Mouse (Mus musculus) ES-Bruce4 (cell line): Measurements from ENCODE around the gene St6galnac3.

ENCODE experiments used
- CTCF ChIP-seq: IDR thresholded peaks from one replicate; pipeline ENCODE4 v1.8.1; 2011; ENCODE audit warnings: low read depth, low read length
- POLR2A ChIP-seq: IDR thresholded peaks from one replicate; pipeline ENCODE4 v1.8.1; 2011; ENCODE audit warnings: low read length; ENCODE audit not compliant: insufficient read depth

DNA sequence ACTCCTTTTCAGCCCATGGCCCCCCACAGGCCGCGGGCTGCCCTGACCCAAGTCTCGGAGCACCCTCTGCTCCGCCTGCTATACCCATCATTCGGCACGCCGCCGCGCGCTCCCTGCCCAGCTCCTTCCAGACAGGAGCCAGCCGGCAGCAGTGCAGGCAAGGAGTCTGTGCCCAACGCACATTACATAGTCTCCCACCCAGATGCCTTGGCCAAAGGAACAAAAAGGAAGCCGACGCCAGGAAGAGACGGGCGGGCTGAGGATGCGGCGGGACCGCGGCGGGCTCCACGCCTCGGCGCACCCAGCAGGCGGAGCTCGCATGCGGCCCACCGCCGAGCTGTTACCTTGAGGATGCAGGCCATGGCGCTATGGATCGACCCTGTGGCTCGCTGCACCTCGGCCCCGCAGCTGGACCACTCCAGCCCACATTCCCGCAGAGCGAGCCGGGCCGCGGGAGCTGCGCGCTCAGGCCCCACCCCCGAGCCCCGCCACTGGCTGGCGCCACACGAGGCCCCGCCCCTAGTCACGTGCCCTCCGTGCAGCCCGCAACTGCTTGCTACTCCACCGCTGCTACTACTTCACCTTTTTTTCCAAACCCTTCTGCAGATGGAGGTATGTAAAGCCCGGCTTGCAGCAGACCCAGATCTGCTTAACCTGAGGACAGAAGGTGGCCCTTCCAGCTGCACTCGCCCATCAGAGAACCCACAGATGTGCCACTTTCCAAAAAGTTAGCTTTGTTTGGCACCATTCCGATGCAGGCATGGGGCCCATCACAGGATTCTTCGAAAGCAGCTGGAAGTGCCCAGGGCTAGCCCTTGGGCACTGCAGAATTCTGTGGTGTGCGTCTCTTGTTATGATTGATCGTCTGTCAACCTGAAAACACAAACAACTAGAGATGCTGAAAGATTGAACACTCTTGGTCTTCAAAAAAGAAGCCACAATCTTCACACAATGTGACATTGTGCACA lies at the start of gene St6galnac3:
- TF ChIP-seq CTCF (no peak), POLR2A (no peak)
